Mouse (Mus musculus) spleen, postnatal 36 days (tissue): ENCODE data around the gene Gab1.

Experiments used
- DNase-seq, 2 experiments: peaks; one replicate each; pipeline ENCODE4 v3.0.0; 2022; ENCODE audit warnings: low spot score in 2 of 2, mixed read lengths in 1 of 2

The Gab1 gene

DNA sequence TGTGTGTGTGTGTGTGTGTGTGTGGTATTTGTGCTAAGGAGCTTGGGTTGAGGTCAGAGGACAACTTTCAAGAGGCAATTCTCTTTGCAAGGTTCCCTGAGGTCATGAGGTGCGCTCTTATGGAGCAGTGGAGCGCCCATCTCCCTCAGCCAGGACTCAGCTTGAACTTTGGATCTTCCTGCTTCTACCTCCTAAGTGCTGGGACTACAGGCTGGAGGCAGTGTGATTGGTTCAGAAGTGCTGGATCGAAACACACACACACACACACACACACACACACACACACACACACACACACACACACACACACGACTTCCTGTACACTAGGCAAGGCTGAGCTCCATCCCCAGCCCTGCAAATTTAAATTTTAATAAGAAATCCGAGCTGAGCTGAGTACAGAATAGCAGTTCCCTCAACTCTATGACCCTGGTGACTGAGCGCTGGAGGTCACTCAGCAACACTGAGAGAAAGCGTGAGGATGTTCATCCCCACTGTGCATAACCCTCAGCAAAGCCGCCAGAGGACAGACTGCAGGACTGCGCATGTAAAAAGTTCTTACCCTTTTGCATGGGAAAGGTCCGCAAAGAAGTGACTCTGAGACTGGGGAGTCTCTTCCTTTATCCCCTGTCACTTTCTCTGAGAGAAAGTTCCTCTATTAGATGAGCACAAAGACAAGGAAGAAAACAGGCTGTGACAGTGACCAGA lies 6.4 kb downstream of the Gab1 start:
- DNase-seq: no peak

DNA sequence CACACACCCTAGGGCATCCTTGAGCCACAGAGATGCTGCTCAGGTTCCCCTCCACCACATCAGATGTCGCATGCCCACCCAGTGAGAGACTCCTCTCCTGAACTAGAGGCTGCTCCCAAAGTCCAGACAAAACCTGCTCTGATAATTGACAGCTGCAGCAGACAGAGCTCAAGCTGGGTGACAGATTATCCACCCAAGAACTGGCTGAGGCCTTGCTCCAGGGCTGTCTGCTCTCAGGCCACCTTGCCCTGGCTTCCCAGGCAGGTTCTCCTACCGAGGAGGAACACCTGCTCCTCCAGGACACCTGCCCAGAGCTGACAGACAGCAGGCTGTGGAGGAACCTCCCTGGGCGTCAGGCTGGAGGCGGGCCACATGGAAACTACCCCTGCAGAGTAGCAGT lies 7.6 kb downstream of the Gab1 start:
- DNase-seq: no peak

DNA sequence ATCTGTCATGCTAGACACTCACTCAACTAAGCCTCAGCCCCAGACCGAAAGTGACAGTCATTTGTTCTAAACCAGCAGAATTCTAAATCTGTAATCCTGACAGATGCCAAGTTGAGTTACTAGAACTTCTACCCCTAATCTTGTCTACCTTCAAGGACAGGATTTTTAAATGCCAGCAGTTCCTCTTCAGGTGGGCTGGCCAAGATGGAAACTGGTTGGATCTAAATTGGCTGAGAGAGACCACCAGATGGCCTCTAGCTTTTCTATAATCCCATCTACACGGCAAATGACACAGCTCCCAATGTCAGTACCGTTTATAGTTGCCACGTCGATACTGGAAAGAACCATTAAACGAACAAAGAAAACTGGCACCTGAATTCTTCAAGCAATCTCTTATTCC lies 8.9 kb downstream of the Gab1 start:
- no peak for DNase-seq

DNA sequence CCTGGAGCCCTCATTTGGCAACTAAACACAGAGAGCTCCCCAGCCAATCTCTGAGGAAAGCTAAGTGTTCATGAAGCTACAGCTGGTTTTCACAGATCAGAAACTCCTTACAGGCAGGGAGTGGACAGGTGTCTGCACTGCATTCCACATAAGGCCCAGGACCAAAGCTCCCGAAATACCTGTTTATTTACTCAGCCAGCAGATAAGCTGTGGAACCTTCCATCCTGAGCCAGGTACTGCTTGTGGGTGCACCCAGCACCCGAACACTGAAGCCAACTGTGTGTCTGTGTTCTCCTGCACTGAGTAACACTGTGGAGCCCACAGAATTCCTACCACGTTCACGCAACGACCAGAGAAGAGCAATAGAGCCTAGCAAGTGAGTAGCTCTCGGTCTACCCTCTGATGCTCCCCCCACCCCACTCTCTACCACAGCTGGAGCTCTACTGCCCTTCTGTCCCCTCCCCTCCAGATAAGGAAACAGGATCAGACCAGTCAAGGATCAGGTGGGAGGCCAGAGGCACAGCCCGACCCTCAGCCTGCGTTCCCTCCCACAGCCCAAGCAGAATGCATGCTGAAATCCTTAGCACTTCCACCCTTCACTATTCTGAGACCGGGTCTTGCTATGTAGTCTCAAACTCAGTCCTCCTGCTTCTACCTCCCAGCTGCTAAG lies 9.6 kb downstream of the Gab1 start:
- DNase-seq: no peak

DNA sequence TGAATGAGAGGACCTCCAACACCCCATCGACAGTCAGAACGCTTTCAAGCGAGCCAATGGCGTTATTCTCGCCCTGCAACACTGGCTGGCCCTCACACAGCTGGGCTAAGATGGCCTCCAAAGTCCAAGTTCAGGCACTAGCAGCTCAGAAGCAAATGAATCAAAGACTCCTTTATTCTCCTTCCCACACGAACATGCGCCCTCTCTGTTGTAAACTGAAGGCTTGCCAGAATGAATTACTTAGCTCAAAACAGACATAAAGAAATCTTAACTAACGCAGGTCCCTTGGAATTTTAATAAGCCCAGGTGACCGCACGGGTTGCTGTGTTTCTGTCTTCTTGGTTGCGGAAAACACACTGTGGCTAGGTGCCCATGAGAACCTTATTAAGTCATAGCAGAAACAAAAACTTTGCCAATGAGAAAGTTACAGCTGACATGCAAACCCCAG lies 10.4 kb downstream of the Gab1 start:
- DNase-seq: no peak

DNA sequence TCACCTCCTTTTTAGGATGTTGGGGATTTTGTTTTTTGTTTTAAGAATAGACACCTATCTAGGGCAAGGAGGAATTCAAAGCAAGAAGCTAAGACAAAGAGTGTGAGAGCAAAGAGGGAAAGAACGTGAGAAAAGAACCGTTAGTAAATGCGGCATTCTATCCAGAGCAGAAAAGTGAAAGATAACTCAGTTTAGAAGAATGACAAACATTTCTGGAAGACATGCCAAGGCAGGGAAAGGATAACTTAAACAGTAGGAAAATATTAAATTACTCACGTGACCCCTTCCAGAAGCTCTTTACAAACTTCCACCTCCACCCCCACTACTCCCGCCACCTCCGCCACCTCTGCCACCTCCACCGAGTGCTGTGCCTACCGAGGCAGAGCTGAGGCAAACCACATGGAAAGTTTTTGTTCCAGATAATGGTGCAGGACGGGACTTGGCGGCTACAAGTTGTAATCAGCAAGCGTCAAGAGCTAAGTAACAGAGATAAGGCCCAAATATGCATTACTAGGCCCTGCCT lies 11.5 kb downstream of the Gab1 start:
- DNase-seq: peak; percentile 33 to 38

DNA sequence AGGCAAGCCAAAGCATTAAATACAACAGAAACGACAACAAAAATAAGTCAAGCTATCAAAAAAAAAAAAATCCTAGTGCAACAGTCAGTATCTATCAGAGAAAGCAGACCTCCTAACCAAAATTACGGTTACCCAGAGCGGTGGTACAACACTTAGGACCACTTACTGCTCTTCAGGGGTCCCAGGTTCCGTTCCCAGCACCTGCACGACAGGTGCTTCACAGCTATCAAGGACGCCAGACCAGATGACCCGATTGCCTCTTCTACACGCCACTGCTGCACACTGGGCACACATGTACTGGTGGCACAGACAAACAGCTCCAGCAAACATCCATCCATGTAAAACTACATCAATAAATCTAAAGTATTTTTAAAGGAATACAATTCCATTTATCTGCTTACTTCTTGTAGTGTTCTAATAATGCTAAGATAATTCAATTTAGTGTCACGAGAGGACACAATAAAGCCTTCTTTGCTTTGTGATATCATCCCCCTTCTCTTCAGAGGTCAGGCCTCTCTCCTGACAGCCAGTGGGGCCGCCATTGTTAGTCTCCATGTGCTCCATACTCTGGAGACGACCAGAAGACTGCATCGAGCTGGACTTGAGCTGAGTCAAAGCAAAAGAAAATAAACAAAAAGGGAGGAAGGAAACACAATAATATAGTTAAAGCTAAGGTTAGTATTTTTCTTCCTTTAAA lies 12.2 kb downstream of the Gab1 start:
- DNase-seq: no peak

DNA sequence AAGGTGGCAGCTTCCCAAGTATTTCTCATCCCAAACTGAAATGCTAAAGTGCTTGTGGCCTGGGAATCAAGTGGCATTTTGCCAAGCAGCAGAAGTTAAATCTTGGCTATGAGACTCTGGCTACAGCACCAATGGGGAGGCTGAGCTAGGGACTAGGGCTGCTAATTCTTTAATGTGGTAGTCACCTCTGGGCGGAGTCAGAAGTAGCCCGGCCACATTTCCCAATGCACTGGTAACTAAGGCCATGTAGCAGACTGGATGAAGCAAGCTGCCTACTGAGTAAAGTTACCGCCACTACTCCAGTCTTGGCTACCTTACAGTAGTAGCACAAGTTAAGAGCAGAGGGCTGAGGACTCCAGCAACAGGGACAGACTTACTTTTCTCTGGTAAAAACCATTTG lies 12.7 kb downstream of the Gab1 start:
- DNase-seq: no peak

DNA sequence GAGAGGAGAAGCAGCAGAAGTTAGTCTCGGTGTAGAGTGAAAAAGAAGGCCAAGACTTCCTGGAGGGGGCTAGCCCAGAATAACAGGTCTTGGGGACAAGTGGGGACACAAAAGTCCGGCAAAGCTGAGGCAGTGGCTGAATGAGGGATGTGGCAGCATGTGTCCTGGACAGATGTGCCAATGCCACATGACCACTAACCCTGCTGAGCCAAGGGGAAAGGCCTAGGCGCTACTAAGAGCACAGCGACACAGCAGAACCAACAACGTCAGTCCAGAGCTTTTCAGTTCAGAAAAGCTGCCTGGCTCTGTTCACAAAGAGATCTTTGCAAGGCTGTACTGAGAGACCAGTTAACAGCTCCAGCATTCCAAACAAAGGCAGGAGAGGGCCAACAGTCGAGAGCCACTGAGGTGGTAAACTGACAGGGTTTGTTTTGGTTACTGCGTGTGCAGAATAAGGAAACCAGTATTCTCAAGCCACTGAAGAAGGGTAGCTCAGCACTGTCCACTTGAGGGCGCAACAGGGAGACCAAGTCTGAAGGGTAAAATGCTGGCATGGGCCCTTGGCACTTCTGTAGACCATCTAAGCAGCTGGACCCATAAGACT lies 15.0 kb downstream of the Gab1 start:
- DNase-seq: peak in 1 of 2 experiments; percentile 8

DNA sequence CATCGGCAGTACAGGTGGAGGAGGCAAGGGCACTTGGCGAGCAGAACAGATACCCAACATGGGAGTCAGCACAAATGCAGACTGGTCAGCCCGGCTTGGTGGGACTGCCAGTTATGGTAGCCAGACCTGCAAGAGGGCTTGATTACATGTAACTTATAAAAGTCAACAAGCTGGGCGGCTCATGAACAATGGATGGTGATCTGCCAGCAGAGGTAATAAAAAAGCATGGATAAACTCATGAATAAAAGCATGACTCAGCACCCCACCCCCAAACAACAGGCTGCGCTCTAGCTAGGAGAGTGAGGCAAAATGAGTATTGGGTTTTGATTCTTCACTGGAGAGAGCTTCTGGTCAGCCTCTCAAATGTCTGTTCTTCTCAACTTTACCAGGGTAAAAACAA lies 16.9 kb downstream of the Gab1 start:
- no peak for DNase-seq

DNA sequence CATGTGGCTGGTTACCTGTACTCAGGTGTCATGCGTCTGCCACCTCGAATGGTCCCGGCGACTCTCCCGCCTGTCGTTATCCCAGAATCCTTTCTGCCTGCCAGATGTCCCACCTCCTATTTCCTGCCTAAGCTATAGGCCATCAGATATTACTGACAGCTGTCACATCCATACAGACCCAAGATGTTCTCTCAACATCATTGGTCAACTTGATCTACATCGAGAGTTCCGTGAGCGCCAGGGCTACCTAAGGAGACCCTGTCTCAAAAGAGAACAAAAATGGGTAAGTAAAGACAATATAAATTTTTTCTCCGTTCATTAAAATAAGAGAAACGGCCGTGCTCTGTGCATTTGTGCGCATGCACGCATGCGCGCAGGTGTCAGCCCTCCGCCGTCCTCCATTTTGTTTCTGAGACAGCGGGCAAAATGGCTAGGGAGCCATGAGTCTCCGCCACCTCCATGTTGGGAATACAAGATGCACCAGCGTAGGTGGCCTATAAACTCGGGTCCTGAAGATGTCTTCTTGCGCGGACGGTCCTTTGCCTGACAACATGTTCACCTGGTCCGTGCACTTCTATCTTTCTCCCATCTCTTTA lies 21.0 kb downstream of the Gab1 start:
- no peak for DNase-seq

DNA sequence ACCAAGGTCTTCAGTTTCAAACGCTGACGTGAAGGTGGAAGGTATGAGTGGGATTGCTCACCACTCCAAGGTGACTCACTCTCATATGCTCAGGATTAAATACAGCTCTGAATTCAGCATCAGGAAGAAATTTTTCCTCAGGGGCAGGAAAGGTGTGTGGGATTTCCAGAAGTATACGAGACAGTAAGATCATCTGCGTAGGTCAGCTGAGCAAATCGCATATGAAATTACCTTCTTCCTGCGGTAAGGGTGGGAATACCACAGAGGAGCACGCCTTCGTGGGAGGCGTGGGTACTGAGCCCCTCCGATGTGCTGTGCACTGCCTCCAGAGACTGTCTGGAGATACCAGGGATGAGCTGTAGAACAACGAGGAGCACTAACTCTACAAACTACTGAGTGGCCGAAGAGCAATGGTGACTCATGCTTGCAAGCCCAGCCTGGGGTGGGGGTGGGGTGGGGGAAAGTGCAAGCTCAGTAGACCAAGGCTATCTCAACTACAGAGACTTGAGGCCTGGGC lies 22.4 kb downstream of the Gab1 start:
- no peak for DNase-seq

DNA sequence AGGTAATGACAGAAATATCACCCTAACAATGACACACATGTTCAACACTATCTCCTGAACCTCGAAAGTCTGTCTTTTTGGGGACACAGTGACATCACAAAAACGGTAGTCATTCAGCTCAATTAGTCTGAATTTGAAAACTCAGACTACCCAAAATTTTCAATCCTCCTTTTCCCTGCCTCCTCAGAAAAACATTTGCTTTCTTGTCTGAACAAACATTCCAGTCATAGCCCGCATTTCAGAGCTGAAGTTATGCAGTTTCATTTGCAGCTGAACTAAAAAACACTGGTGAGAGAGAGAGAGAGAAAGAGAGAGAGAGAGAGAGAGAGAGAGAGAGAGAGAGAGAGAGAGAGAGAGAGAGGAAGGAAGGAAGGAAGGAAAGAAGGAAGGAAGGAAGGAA lies 23.2 kb downstream of the Gab1 start:
- DNase-seq: no peak

DNA sequence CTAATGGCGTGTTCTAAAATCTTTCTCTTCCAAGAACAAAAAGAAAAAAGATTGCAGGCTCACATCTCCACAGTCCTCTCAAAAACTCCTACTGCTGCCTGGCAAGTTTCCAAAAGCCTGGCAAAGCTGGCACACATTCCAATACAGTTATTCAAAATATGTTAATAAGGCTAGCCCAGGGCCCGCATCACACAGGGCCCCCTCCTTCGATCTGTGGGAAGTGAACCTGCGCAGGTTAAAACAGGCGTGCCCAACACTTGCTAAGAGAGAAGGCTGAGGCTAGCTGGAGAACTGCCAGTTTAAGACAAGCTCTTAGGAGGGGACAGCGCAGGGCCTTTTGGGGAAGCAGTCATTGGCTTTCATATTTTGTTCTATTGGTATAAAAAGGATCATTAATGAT lies 23.7 kb downstream of the Gab1 start:
- DNase-seq: no peak

DNA sequence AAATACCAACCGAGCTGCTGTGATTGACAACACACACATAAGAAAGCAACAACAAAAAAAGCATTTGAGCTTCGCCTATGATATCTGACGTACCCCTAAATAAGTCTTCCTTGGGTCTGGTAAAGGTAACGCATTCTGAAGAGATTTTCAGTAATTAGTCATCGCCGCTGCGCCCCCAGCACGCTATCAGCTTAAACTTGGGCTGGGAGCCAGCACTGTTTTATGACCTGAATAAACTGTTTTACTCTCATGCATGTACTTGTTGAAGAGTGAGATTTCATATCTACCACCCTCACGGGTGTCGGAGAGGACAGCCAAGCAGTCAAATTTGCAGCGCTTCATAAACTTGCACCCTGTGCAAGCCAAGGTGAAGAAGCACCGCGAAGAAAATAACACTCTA lies 26.7 kb downstream of the Gab1 start:
- DNase-seq: no peak

DNA sequence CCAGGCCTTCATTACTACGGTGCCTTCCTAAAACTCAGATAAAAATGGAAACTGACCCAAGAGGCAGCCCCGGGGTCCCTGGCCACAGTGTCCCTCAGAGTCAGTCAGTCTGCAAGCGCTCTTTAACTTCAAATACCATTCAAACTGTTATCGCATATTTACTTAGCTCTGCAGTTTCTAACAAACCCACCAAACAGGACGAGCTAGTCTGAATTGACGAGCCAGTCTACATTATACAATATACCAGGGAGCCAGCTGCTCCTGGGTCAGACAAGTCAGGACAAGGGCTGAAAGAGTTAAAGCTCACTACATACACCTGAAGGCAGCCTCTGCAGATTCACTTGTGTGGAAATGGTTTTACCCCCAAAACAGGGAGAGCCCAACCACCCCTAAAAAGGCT lies 27.1 kb downstream of the Gab1 start:
- DNase-seq: no peak

DNA sequence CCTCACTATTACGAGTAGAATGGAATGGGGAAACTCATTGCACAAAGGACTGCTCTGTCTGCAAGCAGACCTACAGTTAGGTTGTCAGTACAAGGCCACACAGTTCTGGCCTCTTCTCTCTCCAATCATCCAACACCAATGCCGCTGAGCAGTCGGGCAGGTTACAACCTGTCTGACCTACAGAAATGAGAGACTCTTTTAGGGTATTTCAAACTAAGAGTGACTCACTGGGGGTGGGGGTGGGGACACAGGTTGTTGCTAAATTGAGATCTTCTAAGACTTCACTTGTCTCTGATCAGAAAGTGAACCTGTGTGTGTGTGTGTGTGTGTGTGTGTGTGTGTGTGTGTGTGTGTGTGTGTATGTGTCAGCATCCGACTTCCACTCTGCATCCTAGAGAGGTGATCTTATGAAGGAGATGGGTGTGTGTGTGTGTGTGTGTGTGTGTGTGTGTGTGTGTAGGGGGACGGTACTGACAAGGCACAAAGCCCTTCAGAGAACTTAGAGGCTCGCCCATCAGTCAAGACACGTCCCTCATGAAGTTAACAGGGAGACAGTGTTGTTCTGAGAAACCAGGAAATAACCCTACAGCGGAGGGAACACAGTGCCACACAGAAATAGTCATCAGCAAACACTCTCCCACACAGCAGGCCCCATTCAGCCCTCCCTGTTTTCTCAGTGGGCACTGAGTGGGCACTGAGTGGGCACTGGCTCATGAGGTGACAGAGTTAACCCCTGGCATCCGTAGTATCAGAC lies 27.7 kb downstream of the Gab1 start:
- DNase-seq: no peak

DNA sequence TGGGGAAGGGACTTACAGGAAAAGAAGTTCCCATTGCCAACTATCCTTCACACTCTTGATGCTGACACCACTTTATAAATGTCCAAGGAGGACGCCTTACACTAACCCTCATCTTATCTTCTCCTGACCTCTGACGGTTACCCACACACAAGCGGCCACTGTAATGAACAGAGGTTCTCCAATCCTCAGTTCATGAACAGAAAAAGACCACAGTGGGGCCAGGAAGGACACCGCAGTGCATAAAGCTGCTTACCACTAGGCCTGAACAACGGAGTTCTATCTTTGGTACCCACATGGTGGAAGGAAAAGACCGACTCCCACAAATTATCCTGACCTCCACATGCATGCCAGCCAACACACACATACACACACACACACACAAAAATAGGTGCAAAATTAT lies 28.7 kb downstream of the Gab1 start:
- DNase-seq: no peak

DNA sequence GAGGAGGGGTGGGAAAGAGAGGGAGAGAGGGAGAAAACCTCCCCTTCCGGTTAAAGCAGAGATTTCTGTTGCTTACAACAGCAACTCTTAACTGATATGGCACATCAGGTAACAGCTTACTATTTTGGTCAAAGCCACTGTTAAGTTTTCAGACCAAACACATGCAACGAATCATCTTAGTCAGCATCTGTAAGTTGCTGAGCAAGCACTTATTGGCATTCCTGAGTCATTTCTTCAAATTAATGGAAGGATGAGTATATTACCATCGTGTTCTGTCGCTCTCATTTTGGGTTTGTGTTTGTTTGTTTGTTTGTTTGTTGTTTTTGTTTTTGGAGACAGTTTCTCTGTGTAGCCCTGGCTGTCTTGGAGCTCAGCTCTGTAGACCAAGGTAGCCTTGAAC lies 30.3 kb downstream of the Gab1 start:
- DNase-seq: no peak

DNA sequence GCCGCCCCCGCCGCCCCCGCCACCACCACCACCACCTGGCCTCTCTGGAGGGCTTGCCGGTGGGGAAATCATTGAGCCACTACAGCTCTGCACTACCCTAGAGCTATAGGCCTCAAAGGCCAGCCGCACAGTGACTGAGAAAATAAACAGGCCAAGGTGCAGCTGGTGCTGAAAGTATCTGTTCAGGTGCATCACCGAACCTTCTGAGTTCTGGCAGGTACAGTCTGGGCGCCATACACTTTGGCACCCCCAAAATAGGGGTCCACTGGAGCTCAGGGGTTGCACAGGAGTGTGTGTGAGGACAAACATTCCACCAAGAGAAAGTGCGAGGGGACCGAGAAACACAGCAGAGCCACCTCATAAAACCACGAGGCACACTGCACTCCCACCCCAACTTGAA lies 31.7 kb downstream of the Gab1 start:
- no peak for DNase-seq

DNA sequence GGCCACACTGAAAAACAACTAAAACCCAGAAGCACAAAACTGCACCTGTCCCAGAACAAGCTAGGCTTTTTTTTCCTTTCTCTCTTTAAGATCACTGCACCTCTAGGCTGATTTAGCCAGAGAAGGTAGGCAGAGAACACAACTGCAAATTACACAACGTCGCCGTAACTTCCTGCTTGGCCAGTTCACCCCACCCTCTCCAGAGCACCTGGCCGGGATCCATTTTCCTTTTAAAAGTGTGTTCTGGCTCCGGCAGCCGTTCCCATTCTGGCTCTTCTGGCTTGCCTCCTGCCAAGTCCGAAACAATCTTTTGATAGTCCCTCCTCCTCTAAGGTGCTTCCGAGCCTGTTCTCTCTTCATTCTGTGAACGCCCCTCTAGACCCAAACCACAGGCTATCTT lies 32.4 kb downstream of the Gab1 start:
- no peak for DNase-seq
